ENCODE assay signal across 8 mouse cellular contexts in genomic region chr8:94838600-94838999, GRCm38 (mm10). TPM values are rescaled to one million over a fixed set of nuclear protein-coding genes. Genes with fewer than 3 reads are reported as not detected.
DNase-seq lines count a peak whose midpoint lies in the region; ATAC-seq lines count a peak whose summit lies in the region.

No protein-coding gene starts in this region.

- peak overlapping the region; percentile 98 for H3K9ac ChIP-seq in forebrain, embryonic 15.5 days (replicated peaks)
- H3K9ac ChIP-seq in lung, embryonic 16.5 days (ENCODE audit: low read length): peak overlapping the region; percentile 89

- peak; percentile 50 to 53 for DNase-seq in spleen, postnatal 14 days (ENCODE audit: low spot score in 2 of 2)
- no peak for DNase-seq in spleen, adult 12 weeks (ENCODE audit: low spot score)
- DNase-seq in cerebellum, adult 11 months: peak; percentile 76
- DNase-seq in heart, postnatal 14 days: peak; percentile 82 to 86
- DNase-seq in layer of hippocampus, adult 18-20 months (ENCODE audit: low spot score in 2 of 2): peak; percentile 52 to 77
- peak; percentile 76 to 82 for DNase-seq in right cerebral cortex, adult 2 months (ENCODE audit: low spot score in 2 of 2)

- intact Hi-C loops in heart, postnatal 14 days (cut with DNase I): no loop called here

- peak overlapping the region; percentile 99 for H3K4me3 ChIP-seq in forebrain, embryonic 15.5 days
- peak overlapping the region; percentile 81 for H3K4me3 ChIP-seq in lung, embryonic 16.5 days (ENCODE audit: low read length)

- H3K9me3 ChIP-seq in forebrain, embryonic 15.5 days: no peaks in the 10 kb centered on the region
- no peaks in the 10 kb centered on the region for H3K9me3 ChIP-seq in lung, embryonic 16.5 days (ENCODE audit: control insufficient read depth, low read length)

- peak; percentile 60 for ATAC-seq in forebrain, embryonic 15.5 days (replicated peaks)
- ATAC-seq in lung, embryonic 16.5 days (ENCODE audit: low read depth): peak; percentile 67

- H3K4me2 ChIP-seq in forebrain, embryonic 15.5 days (replicated peaks): peak overlapping the region; percentile 87
- peak overlapping the region; percentile 75 for H3K4me2 ChIP-seq in lung, embryonic 16.5 days (ENCODE audit: low read depth, low read length)

- no peaks in the 10 kb centered on the region for H3K36me3 ChIP-seq in forebrain, embryonic 15.5 days
- no peaks in the 10 kb centered on the region; the same call in 1 of the 2 replicates for H3K36me3 ChIP-seq in lung, embryonic 16.5 days (ENCODE audit: control insufficient read depth, insufficient read depth, low read length)

- peaks cover 22% of the 10 kb centered on the region for H3K4me1 ChIP-seq in forebrain, embryonic 15.5 days
- H3K4me1 ChIP-seq in lung, embryonic 16.5 days (replicated peaks; ENCODE audit: control insufficient read depth, insufficient read depth, low read length): peaks cover 16% of the 10 kb centered on the region

- H3K27ac ChIP-seq in forebrain, embryonic 15.5 days (replicated peaks): peak overlapping the region; percentile 93
- peak overlapping the region; percentile 86 for H3K27ac ChIP-seq in lung, embryonic 16.5 days (ENCODE audit: low read length)

- no peaks in the 10 kb centered on the region for H3K27me3 ChIP-seq in forebrain, embryonic 15.5 days
- H3K27me3 ChIP-seq in lung, embryonic 16.5 days (ENCODE audit: control insufficient read depth, insufficient read depth, low read depth, low read length): no peaks in the 10 kb centered on the region

- under 1% methylated on average over 24 of the region's 24 CpGs for WGBS in forebrain, embryonic 15.5 days
- under 1% methylated on average over 24 of the region's 24 CpGs for WGBS in lung, embryonic 16.5 days

RNA-seq across cellular contexts. Expression of gene Ciapin1, which starts 0.4 kb away (rescaled TPM):
- 144 and 145 TPM in 2 replicates for polyA plus RNA-seq in forebrain, embryonic 15.5 days (2015; fragmentation: Nextera tagmentation; extraction: Ambion mirVana)
- 10 to 100 TPM; 76.8 to 92.4 TPM for total RNA-seq in heart, postnatal 14 days (2021)
- 10 to 100 TPM; 69.4 to 77.1 TPM for total RNA-seq in layer of hippocampus, adult 18-20 months (2021)
- polyA plus RNA-seq in lung, embryonic 16.5 days (2015; fragmentation: Nextera tagmentation; extraction: Ambion mirVana): 91.2 and 91.9 TPM in 2 replicates

RNA-seq across cellular contexts. Expression of gene Coq9, which starts 0.5 kb away (rescaled TPM):
- polyA plus RNA-seq in forebrain, embryonic 15.5 days (2015; fragmentation: Nextera tagmentation; extraction: Ambion mirVana): 57.2 and 59.6 TPM in 2 replicates
- total RNA-seq in heart, postnatal 14 days (2021): 100 to 1,000 TPM; 400 to 427 TPM
- 10 to 100 TPM; 75.1 to 91.6 TPM for total RNA-seq in layer of hippocampus, adult 18-20 months (2021)
- 69.1 and 69.7 TPM in 2 replicates for polyA plus RNA-seq in lung, embryonic 16.5 days (2015; fragmentation: Nextera tagmentation; extraction: Ambion mirVana)

RNA-seq across cellular contexts. Expression of gene Polr2c, which starts 18.6 kb away (rescaled TPM):
- polyA plus RNA-seq in forebrain, embryonic 15.5 days (2015; fragmentation: Nextera tagmentation; extraction: Ambion mirVana): 150 and 153 TPM in 2 replicates
- 10 to 100 TPM; 65.4 to 65.8 TPM for total RNA-seq in heart, postnatal 14 days (2021)
- 10 to 100 TPM; 66.0 to 73.6 TPM for total RNA-seq in layer of hippocampus, adult 18-20 months (2021)
- 150 and 157 TPM in 2 replicates for polyA plus RNA-seq in lung, embryonic 16.5 days (2015; fragmentation: Nextera tagmentation; extraction: Ambion mirVana)

RNA-seq across cellular contexts. Expression of gene Ccl17, which starts 28.3 kb away (rescaled TPM):
- polyA plus RNA-seq in forebrain, embryonic 15.5 days (2015; fragmentation: Nextera tagmentation; extraction: Ambion mirVana): 0.82 and 0.87 TPM in 2 replicates
- total RNA-seq in heart, postnatal 14 days (2021): not detected
- 1 to 10 TPM; 4.7 to 4.9 TPM for total RNA-seq in layer of hippocampus, adult 18-20 months (2021)
- polyA plus RNA-seq in lung, embryonic 16.5 days (2015; fragmentation: Nextera tagmentation; extraction: Ambion mirVana): 0.62 TPM in 1 of 2 replicates, not detected in the other

RNA-seq across cellular contexts. Expression of gene Dok4, which starts 37.5 kb away (rescaled TPM):
- 63.6 and 69.2 TPM in 2 replicates for polyA plus RNA-seq in forebrain, embryonic 15.5 days (2015; fragmentation: Nextera tagmentation; extraction: Ambion mirVana)
- 10 to 100 TPM; 23.3 to 26.5 TPM for total RNA-seq in heart, postnatal 14 days (2021)
- total RNA-seq in layer of hippocampus, adult 18-20 months (2021): 10 to 100 TPM; 21.5 to 23.8 TPM
- polyA plus RNA-seq in lung, embryonic 16.5 days (2015; fragmentation: Nextera tagmentation; extraction: Ambion mirVana): 49.4 and 49.7 TPM in 2 replicates

Comparison
In these comparisons a context has a peak if more than half of its experiments do, and no peak if none do; other contexts are left out.
1. RNA of gene Coq9, which starts 0.5 kb away (total RNA-seq): 400 to 427 TPM in heart, postnatal 14 days; 75.1 to 91.6 TPM in layer of hippocampus, adult 18-20 months; every median in the first group is over 4 times any median in the second.